Mouse (Mus musculus): ENCODE results near the gene Atrnl1.

GRCm38 (mm10) chr19:58097195-58097594, 486.4 kb downstream of the Atrnl1 start:
- no peak for TF ChIP-seq EP300 (optimal IDR thresholded peaks at IDR 0.05)
- TF ChIP-seq CTCF (IDR thresholded peaks at IDR 0.05; ENCODE audit: low read depth): no peak

All from stomach, postnatal 0 days (tissue).